ENCODE assay signal across 8 mouse cellular contexts in the genomic region with DNA sequence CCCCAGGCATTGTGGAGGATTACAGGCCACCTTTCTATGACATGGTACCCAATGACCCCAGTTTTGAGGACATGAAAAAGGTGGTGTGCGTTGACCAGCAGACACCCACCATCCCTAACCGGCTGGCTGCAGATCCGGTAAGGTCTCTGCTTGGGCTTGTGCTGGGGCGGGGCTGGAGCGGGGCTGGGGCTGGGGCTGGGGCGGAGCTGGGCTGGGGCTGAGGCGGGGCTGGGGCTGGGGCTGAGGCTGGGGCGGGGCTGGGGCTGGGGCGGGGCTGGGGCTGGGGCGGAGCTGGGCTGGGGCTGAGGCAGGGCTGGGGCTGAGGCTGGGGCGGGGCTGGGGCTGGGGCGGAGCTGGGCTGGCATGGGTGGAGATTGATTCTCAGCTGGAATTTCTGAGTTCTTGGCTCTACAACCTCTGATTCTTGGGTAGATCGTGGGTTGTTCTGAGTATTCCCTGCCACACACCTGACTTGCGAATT. TPM values are rescaled to one million over a fixed set of nuclear protein-coding genes. Genes with fewer than 3 reads are reported as not detected.
DNase-seq lines count a peak whose midpoint lies in the region; ATAC-seq and TF ChIP-seq lines count a peak whose summit lies in the region.

No protein-coding gene starts in this region.

- H3K27ac ChIP-seq in midbrain, embryonic 10.5 days (replicated peaks): no peak overlapping the region
- no peak overlapping the region for H3K27ac ChIP-seq in midbrain, embryonic 15.5 days
- no peak overlapping the region for H3K27ac ChIP-seq in neural tube, embryonic 11.5 days (ENCODE audit: low read depth, low read length)
- no peak overlapping the region for H3K27ac ChIP-seq in cerebellum, adult 2 months (ENCODE audit: insufficient read depth, low read length)

- H3K4me2 ChIP-seq in midbrain, embryonic 15.5 days: no peak overlapping the region
- H3K4me2 ChIP-seq in neural tube, embryonic 11.5 days (ENCODE audit: low read depth): no peak overlapping the region

- intact Hi-C loops in heart, postnatal 14 days (cut with DNase I): no loop called here

- peak overlapping the region; percentile 9; the same call in 1 of the 2 replicates for H3K4me3 ChIP-seq in midbrain, embryonic 10.5 days
- H3K4me3 ChIP-seq in midbrain, embryonic 15.5 days: no peak overlapping the region
- H3K4me3 ChIP-seq in neural tube, embryonic 11.5 days (ENCODE audit: low read depth, low read length): no peak overlapping the region
- H3K4me3 ChIP-seq in cerebellum, adult 2 months (replicated peaks; ENCODE audit: insufficient read depth, low read depth, low read length): no peak overlapping the region

- H3K4me1 ChIP-seq in midbrain, embryonic 10.5 days: peaks cover 58% of the 10 kb centered on the region
- H3K4me1 ChIP-seq in midbrain, embryonic 15.5 days: peaks cover 23% of the 10 kb centered on the region
- H3K4me1 ChIP-seq in neural tube, embryonic 11.5 days (ENCODE audit: control insufficient read depth, insufficient read depth, low read length): peaks cover 27% of the 10 kb centered on the region
- no peaks in the 10 kb centered on the region for H3K4me1 ChIP-seq in cerebellum, adult 2 months (ENCODE audit: control insufficient read depth, insufficient read depth, low read length)

- no peaks in the 10 kb centered on the region for H3K9me3 ChIP-seq in midbrain, embryonic 10.5 days (replicated peaks)
- no peaks in the 10 kb centered on the region for H3K9me3 ChIP-seq in midbrain, embryonic 15.5 days
- H3K9me3 ChIP-seq in neural tube, embryonic 11.5 days (ENCODE audit: control insufficient read depth, low read length): no peaks in the 10 kb centered on the region

- H3K36me3 ChIP-seq in midbrain, embryonic 10.5 days: no peaks in the 10 kb centered on the region
- H3K36me3 ChIP-seq in midbrain, embryonic 15.5 days (replicated peaks): no peaks in the 10 kb centered on the region
- H3K36me3 ChIP-seq in neural tube, embryonic 11.5 days (ENCODE audit: control insufficient read depth, insufficient read depth, low read length): no peaks in the 10 kb centered on the region

- peaks cover 64% of the 10 kb centered on the region for H3K27me3 ChIP-seq in midbrain, embryonic 10.5 days (ENCODE audit: low read depth, poor library complexity, severe bottlenecking)
- no peaks in the 10 kb centered on the region for H3K27me3 ChIP-seq in midbrain, embryonic 15.5 days (replicated peaks)
- H3K27me3 ChIP-seq in neural tube, embryonic 11.5 days (ENCODE audit: control insufficient read depth, insufficient read depth, low read length): no peaks in the 10 kb centered on the region
- H3K27me3 ChIP-seq in cerebellum, adult 2 months (ENCODE audit: control insufficient read depth, insufficient read depth, low read length): no peaks in the 10 kb centered on the region

- no peak for TF ChIP-seq POLR2A in cerebellum, adult 2 months (IDR thresholded peaks at IDR 0.05; ENCODE audit: borderline replicate concordance, insufficient read depth, low read length)

- ATAC-seq in midbrain, embryonic 15.5 days (replicated peaks): no peak
- ATAC-seq in neural tube, embryonic 11.5 days (ENCODE audit: insufficient read depth, low FRiP score, low TSS enrichment): peak; percentile 59

- 6% methylated on average over 8 of the region's 14 CpGs for WGBS in midbrain, embryonic 10.5 days
- WGBS in midbrain, embryonic 15.5 days: 8% methylated on average over 11 of the region's 14 CpGs
- WGBS in neural tube, embryonic 11.5 days: 2% methylated on average over 12 of the region's 14 CpGs
- WGBS in cerebellum, adult 2 months: 27% methylated on average over 11 of the region's 14 CpGs

- TF ChIP-seq CTCF in cerebellum, adult 2 months (IDR thresholded peaks at IDR 0.05; ENCODE audit: borderline replicate concordance, insufficient read depth, low read depth, low read length): no peak

- DNase-seq in midbrain, embryonic 10.5 days (ENCODE audit: low spot score): peak; percentile 81
- DNase-seq in embryo, embryonic 10.5 days (ENCODE audit: low spot score): peak; percentile 67
- DNase-seq in heart, postnatal 14 days: peak; percentile 52 to 55
- DNase-seq in kidney, postnatal 4 days: peak; percentile 80 to 87
- peak; percentile 58 for DNase-seq in neural tube, embryonic 11.5 days (ENCODE audit: low spot score)
- no peak for DNase-seq in natural killer cell, adult 2 months (ENCODE audit: low spot score in 2 of 2)
- DNase-seq in cerebellum, adult 2 months: no peak

- H3K9ac ChIP-seq in midbrain, embryonic 15.5 days: no peak overlapping the region
- no peak overlapping the region for H3K9ac ChIP-seq in neural tube, embryonic 11.5 days (ENCODE audit: low read length)

RNA-seq across cellular contexts. Expression of gene Acvrl1, which starts 12.8 kb away (rescaled TPM):
- 8.9 and 10.7 TPM in 2 replicates for polyA plus RNA-seq in midbrain, embryonic 10.5 days (2016; fragmentation: Nextera tagmentation; extraction: Ambion mirVana)
- 8.6 and 8.7 TPM in 2 replicates for polyA plus RNA-seq in midbrain, embryonic 15.5 days (2015; fragmentation: Nextera tagmentation; extraction: Ambion mirVana)
- 10 to 100 TPM; 28.5 to 31.5 TPM for total RNA-seq in heart, postnatal 14 days (2021)
- 5.1 and 5.2 TPM in 2 replicates for polyA plus RNA-seq in neural tube, embryonic 11.5 days (2014; fragmentation: Nextera tagmentation; extraction: Ambion mirVana)
- polyA plus RNA-seq in cerebellum, adult 2 months (2012; rRNA removed): 15.3 and 17.2 TPM in 2 replicates

RNA-seq across cellular contexts. Expression of gene Ankrd33, which starts 25.5 kb away (rescaled TPM):
- not detected in 2 replicates for polyA plus RNA-seq in midbrain, embryonic 10.5 days (2016; fragmentation: Nextera tagmentation; extraction: Ambion mirVana)
- not detected in 2 replicates for polyA plus RNA-seq in midbrain, embryonic 15.5 days (2015; fragmentation: Nextera tagmentation; extraction: Ambion mirVana)
- not detected for total RNA-seq in heart, postnatal 14 days (2021)
- polyA plus RNA-seq in neural tube, embryonic 11.5 days (2014; fragmentation: Nextera tagmentation; extraction: Ambion mirVana): not detected in 2 replicates
- 0.10 and 0.33 TPM in 2 replicates for polyA plus RNA-seq in cerebellum, adult 2 months (2012; rRNA removed)

RNA-seq across cellular contexts. Expression of gene Acvr1b, which starts 32.8 kb away (rescaled TPM):
- 5.4 and 7.0 TPM in 2 replicates for polyA plus RNA-seq in midbrain, embryonic 10.5 days (2016; fragmentation: Nextera tagmentation; extraction: Ambion mirVana)
- 23.3 and 24.9 TPM in 2 replicates for polyA plus RNA-seq in midbrain, embryonic 15.5 days (2015; fragmentation: Nextera tagmentation; extraction: Ambion mirVana)
- 10 to 100 TPM; 14.5 to 14.7 TPM for total RNA-seq in heart, postnatal 14 days (2021)
- polyA plus RNA-seq in neural tube, embryonic 11.5 days (2014; fragmentation: Nextera tagmentation; extraction: Ambion mirVana): 16.6 and 17.4 TPM in 2 replicates
- 54.5 and 55.2 TPM in 2 replicates for polyA plus RNA-seq in cerebellum, adult 2 months (2012; rRNA removed)

Comparison
In these comparisons a context has a peak if more than half of its experiments do, and no peak if none do; other contexts are left out.
1. DNase-seq: peak in midbrain, embryonic 10.5 days (single experiment), embryo, embryonic 10.5 days (single experiment), heart, postnatal 14 days (2 of 2), kidney, postnatal 4 days (2 of 2) and neural tube, embryonic 11.5 days (single experiment); none in natural killer cell, adult 2 months (0 of 2) and cerebellum, adult 2 months (0 of 2).